Mouse (Mus musculus) limb, embryonic 11.5 days (tissue): ENCODE results near the gene Tbck. TPM values are rescaled to one million over a fixed set of nuclear protein-coding genes. Genes with fewer than 3 reads are reported as not detected.
A peak's percentile ranks its signal among the peaks of the same experiment; 100 is the strongest.

Experiments used
- ATAC-seq: fragments of 200-750 bp; cut with Nextera tagmentation; 2 replicates; pipeline ENCODE4 v1.8.0; 2017; ENCODE audit warnings: low read depth; ENCODE audit not compliant: insufficient number of reproducible peaks, low FRiP score, low TSS enrichment
- DNase-seq: peaks from one replicate; pipeline ENCODE4 v3.0.0-alpha.2; 2015; ENCODE audit warnings: low spot score
- H3K27ac ChIP-seq: fragments of 300-500 bp; sonication (generic); replicated peaks from 2 replicates; pipeline ENCODE4 v1.5.1; 2014; ENCODE audit warnings: low read depth, mild to moderate bottlenecking, low read length
- H3K27me3 ChIP-seq: fragments of 300-500 bp; sonication (generic); 2 replicates; pipeline ENCODE4 v1.6.1; 2014; ENCODE audit warnings: mild to moderate bottlenecking, low read length, mixed read lengths; ENCODE audit not compliant: control insufficient read depth, insufficient read depth
- H3K36me3 ChIP-seq: fragments of 300-500 bp; sonication (generic); 2 replicates; pipeline ENCODE4 v1.6.1; 2014; ENCODE audit warnings: mild to moderate bottlenecking, low read length, moderate library complexity, mixed read lengths; ENCODE audit not compliant: control insufficient read depth, insufficient read depth
- H3K4me1 ChIP-seq: fragments of 300-500 bp; sonication (generic); 2 replicates; pipeline ENCODE4 v1.6.1; 2014; ENCODE audit warnings: low read length, mixed read lengths; ENCODE audit not compliant: control insufficient read depth, insufficient read depth
- H3K4me2 ChIP-seq: fragments of 300-500 bp; sonication (generic); 2 replicates; pipeline ENCODE4 v1.6.1; 2014; ENCODE audit warnings: low read depth, mild to moderate bottlenecking, moderate library complexity; ENCODE audit not compliant: severe bottlenecking
- H3K4me3 ChIP-seq: fragments of 300-500 bp; sonication (generic); 2 replicates; pipeline ENCODE4 v1.5.1; 2014; ENCODE audit warnings: low read depth, low read length
- H3K9ac ChIP-seq: fragments of 300-500 bp; sonication (generic); 2 replicates; pipeline ENCODE4 v1.6.1; 2014; ENCODE audit warnings: mild to moderate bottlenecking, low read length
- H3K9me3 ChIP-seq: fragments of 300-500 bp; sonication (generic); 2 replicates; pipeline ENCODE4 v1.6.1; 2016; ENCODE audit warnings: low read length; ENCODE audit not compliant: control insufficient read depth
- WGBS: fragments of 180-500 bp; shearing (Covaris S2); extraction: QIAGEN DNeasy Blood & Tissue Kit; methylation state at CpG from one replicate; pipeline ENCODE4 v1.1.7; 2014; 5-methylcytosine and 5-hydroxymethylcytosine counted together
- polyA plus RNA-seq: library from polyadenylated mRNA; unstranded; fragments of >200 nt; fragmentation: Nextera tagmentation; extraction: Ambion mirVana; gene quantifications from 2 replicates; pipeline ENCODE4 v1.2.1, GENCODE M21; 2014

The Tbck gene
- polyA plus RNA-seq, 1 experiment from 2014 or later = 22.4 TPM

DNA sequence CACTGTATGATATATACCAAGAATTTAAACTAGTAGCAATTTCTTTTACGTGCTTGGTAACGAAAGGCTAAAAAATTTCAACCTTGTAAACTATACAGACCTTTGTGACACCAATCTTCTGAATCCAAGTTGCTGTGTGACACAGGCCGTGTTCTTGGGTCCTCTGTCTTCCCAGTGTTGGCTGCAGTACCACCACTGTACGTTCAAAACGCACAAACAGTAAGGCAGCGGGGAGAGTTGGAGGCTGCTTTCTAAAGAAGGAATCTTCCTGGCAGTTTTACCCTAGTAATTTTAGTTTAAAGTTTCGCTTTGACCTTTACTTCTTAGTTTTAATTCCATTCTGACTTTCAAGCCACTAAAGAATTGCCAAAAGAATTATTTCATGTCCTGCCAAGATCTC, 92.7 kb downstream of the Tbck start:
- Histone ChIP-seq H3K36me3 (0 out of 2 replicates have a peak, but pooled peaks cover 3% of the 10 kb centered on the region), H3K4me3 (no peak overlapping the region), H3K9ac (no peak overlapping the region), H3K27ac (no peak overlapping the region), H3K9me3 (no peaks in the 10 kb centered on the region), H3K4me1 (no peaks in the 10 kb centered on the region), H3K27me3 (no peaks in the 10 kb centered on the region), H3K4me2 (no peak overlapping the region)
- no peak for DNase-seq
- no peak for ATAC-seq
- WGBS = 94% methylated on average over 7 of the region's 7 CpGs

DNA sequence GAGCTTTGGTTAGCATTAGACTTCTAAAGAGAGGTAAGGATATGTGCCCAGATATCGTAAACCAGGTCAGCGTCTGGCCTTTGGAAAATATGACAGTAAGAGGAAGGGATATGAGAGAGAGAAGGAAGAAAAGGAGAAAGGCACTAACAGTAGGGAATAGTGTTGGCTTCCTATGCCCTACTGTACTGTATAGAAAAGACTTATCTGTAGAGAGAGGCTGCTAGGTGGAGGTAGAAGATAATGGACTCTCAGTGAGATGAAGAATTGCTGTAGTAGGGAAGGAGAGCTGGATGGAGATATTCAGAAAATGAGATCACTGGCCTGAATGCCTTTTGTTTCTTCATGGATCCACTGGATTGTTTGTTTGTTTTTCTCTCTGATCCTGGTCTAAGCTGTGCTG, 97.2 kb downstream of the Tbck start:
- H3K4me3 ChIP-seq = no peak overlapping the region
- H3K9me3 ChIP-seq = no peaks in the 10 kb centered on the region
- 0 out of 2 replicates have a peak, but pooled peaks cover 3% of the 10 kb centered on the region for H3K36me3 ChIP-seq
- 92% methylated on average over 2 of the region's 2 CpGs for WGBS
- no peak overlapping the region for H3K9ac ChIP-seq
- ATAC-seq (no peak), DNase-seq (no peak)
- no peak overlapping the region for H3K27ac ChIP-seq
- H3K4me1 ChIP-seq = no peaks in the 10 kb centered on the region
- no peaks in the 10 kb centered on the region for H3K27me3 ChIP-seq
- no peak overlapping the region for H3K4me2 ChIP-seq

DNA sequence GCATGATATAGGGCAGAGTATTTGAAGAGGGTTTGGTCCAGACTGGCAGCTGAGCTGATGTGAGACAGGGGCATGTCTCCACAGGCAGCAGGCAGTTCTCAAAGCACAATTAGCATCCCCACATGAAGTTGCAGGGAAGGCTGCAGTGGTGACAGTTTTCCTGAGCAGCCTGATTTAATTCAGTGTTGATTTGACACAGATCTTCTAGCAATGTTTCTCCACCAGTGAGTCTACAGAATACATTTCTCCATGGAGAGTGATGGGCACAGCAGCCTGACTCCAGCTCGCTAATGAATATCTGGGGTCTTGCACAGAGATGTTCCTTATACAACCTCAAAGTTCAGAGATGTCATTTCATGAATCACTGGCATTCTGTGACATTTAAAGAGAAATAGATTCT, 99.1 kb downstream of the Tbck start:
- no peaks in the 10 kb centered on the region for H3K27me3 ChIP-seq
- no peak overlapping the region for H3K4me2 ChIP-seq
- WGBS = 81% methylated on average over 1 of the region's 1 CpGs
- H3K4me3 ChIP-seq = no peak overlapping the region
- H3K27ac ChIP-seq = no peak overlapping the region
- no peaks in the 10 kb centered on the region for H3K4me1 ChIP-seq
- no peaks in the 10 kb centered on the region for H3K9me3 ChIP-seq
- no peak overlapping the region for H3K9ac ChIP-seq
- ATAC-seq = no peak
- DNase-seq = no peak
- H3K36me3 ChIP-seq = 0 out of 2 replicates have a peak, but pooled peaks cover 3% of the 10 kb centered on the region

DNA sequence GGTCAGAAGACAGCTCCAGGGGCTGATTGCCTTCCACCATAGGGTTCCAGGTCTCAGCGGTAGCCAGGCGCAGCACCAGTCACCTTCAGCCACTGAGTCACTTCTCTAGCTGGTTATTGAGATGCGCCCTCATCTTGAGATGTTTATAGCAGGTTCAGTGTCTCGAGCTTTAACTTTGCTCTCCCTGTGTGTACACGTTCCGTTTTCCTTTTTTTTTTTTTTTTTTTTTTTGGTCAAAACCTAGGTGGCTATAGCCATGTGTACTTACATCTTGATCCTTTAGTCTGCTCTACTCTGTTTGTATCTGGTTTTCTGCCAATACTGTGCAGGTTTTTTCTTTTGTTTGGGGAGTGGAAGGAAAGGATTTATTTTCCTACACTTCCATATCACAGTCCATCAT, 100.8 kb downstream of the Tbck start:
- ATAC-seq (no peak), DNase-seq (no peak)
- WGBS = 91% methylated on average over 6 of the region's 6 CpGs
- Histone ChIP-seq H3K27me3 (no peaks in the 10 kb centered on the region), H3K36me3 (no peaks in the 10 kb centered on the region), H3K9ac (no peak overlapping the region), H3K4me1 (no peaks in the 10 kb centered on the region), H3K9me3 (no peaks in the 10 kb centered on the region), H3K4me2 (no peak overlapping the region), H3K4me3 (no peak overlapping the region), H3K27ac (no peak overlapping the region)

DNA sequence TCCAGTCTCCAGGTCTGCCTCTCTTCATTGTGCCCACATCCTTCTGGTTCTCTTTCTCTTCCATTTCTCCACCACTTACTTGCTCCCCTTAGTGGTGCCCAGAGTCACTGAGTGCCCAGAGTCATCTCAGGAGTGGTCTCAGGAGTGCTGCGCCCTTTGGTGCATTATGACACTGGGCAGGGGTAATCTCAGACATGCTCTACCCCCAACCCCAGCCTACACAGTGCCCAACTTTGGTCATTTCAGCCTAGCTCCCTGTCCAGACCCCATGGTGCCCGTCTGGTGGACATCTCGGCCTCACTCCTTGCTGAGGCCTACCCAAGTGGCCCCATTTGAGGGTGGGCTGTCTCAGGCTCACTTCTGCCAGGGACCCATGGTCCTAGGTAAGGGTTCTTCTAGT, 102.7 kb downstream of the Tbck start:
- H3K9me3 ChIP-seq = no peaks in the 10 kb centered on the region
- H3K9ac ChIP-seq = no peak overlapping the region
- H3K4me2 ChIP-seq = no peak overlapping the region
- no peaks in the 10 kb centered on the region for H3K4me1 ChIP-seq
- no peaks in the 10 kb centered on the region for H3K27me3 ChIP-seq
- DNase-seq = no peak
- no peak overlapping the region for H3K4me3 ChIP-seq
- no peak overlapping the region for H3K27ac ChIP-seq
- ATAC-seq = 0 out of 2 replicates have a peak, but pooled peaks have one; percentile 35
- 94% methylated on average over 3 of the region's 3 CpGs for WGBS
- no peaks in the 10 kb centered on the region for H3K36me3 ChIP-seq

DNA sequence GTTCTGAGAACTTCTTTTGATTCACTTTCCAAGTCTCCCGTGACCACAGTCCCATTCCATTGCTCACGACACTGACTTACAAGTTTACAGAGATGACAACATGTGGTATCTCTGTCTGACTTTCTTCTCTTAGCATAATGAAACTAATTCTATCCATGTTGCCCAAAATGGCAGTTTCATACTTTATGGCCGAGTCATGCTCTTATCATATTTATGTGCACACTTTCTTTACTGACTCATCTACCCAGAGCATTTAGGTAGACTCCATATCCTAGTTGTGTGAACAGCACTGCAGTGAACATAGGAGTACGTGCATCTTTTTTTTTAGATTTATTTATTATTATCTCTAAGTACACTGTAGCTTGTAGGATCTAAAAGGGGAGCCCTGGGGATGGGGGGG, 103.8 kb downstream of the Tbck start:
- no peak overlapping the region for H3K4me3 ChIP-seq
- H3K9ac ChIP-seq = no peak overlapping the region
- H3K4me2 ChIP-seq = no peak overlapping the region
- no peak for DNase-seq
- H3K27me3 ChIP-seq = no peaks in the 10 kb centered on the region
- H3K4me1 ChIP-seq = no peaks in the 10 kb centered on the region
- H3K9me3 ChIP-seq = no peaks in the 10 kb centered on the region
- no peaks in the 10 kb centered on the region for H3K36me3 ChIP-seq
- WGBS = 93% methylated on average over 4 of the region's 4 CpGs
- no peak for ATAC-seq
- no peak overlapping the region for H3K27ac ChIP-seq

DNA sequence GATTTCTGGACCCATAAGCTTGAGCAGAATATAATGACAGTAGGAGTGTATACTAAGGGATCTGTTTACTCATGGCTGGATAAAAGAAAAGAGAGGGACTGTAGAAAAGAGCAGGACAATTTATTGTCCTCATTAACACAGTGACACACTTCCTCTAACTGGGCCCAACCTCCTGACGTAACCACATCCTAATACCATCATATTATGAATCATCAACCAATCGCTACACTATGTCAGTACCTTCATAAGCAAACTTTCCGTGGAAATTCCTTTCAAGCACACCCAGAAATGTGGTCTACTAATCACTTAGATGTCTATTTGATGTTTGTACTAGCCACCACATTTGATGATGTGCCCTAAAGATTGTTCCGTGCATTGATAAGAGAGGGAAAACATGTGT, 107.2 kb downstream of the Tbck start:
- H3K9me3 ChIP-seq = no peaks in the 10 kb centered on the region
- DNase-seq (no peak), ATAC-seq (no peak)
- H3K27ac ChIP-seq = no peak overlapping the region
- 88% methylated on average over 4 of the region's 4 CpGs for WGBS
- H3K36me3 ChIP-seq = no peaks in the 10 kb centered on the region
- H3K9ac ChIP-seq = no peak overlapping the region
- no peaks in the 10 kb centered on the region for H3K27me3 ChIP-seq
- H3K4me2 ChIP-seq = no peak overlapping the region
- H3K4me1 ChIP-seq = no peaks in the 10 kb centered on the region
- H3K4me3 ChIP-seq = no peak overlapping the region

DNA sequence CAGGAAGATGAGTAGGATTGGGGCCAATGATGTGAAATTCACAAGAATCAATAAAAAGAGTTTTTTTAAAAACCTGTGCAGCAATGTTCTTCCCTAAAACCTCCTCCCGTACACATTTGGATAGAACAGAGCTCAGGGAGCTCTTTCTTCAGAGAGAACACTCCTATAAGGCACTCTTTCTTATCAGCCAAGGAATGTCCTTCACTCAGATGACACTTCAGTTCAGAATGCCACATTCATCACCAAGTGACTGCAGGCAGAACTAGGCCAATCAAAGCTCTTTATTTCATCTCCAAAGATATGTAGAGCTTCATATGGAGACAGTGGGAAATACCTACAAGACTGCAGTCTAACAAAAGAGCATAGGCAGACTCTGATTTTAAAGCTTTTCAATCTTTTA, 116.3 kb downstream of the Tbck start:
- 79% methylated on average over 1 of the region's 1 CpGs for WGBS
- Histone ChIP-seq H3K36me3 (0 out of 2 replicates have a peak, but pooled peaks cover 2% of the 10 kb centered on the region), H3K27ac (no peak overlapping the region), H3K4me2 (no peak overlapping the region), H3K27me3 (no peaks in the 10 kb centered on the region), H3K4me3 (no peak overlapping the region), H3K9me3 (no peaks in the 10 kb centered on the region), H3K9ac (no peak overlapping the region), H3K4me1 (no peaks in the 10 kb centered on the region)
- ATAC-seq (no peak), DNase-seq (no peak)

DNA sequence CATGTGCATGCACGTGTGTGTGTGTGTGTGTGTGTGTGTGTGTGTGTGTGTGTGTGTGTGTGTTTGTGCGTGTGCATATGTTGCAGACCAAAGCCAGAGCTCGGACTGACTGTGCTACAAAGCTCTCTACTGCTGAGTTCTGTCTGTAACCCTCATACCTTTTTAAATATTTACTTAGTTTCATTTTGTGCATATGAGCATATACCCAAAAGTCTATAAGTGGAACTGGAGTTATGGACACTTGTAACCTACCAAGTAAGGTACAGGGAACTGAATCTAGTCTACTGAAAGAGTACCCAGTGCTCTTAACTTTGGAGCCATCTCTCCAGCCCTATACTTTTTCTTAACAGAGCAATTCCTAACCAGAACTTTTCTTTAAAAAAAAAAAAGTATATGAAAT, 118.0 kb downstream of the Tbck start:
- Histone ChIP-seq H3K4me1 (no peaks in the 10 kb centered on the region), H3K4me3 (no peak overlapping the region), H3K27ac (no peak overlapping the region), H3K4me2 (no peak overlapping the region), H3K9ac (no peak overlapping the region), H3K27me3 (no peaks in the 10 kb centered on the region), H3K9me3 (no peaks in the 10 kb centered on the region), H3K36me3 (no peaks in the 10 kb centered on the region)
- DNase-seq (no peak), ATAC-seq (no peak)
- WGBS = 93% methylated on average over 3 of the region's 3 CpGs
